Mouse (Mus musculus) urinary bladder, adult 18-20 months (tissue): Measurements from ENCODE around the gene Ephb6.

Source experiments
- DNase-seq, 2 experiments: peaks; one replicate each; pipeline ENCODE4 v3.0.0; 2022; ENCODE audit warnings: low spot score in 2 of 2, mixed read lengths in 2 of 2

The Ephb6 gene

GRCm38 (mm10) chr6:41622661-41623060, 17.4 kb downstream of the Ephb6 start:
- no peak for DNase-seq

- no peak for DNase-seq
Observed at GRCm38 (mm10) chr6:41628180-41628579, 22.9 kb downstream of the Ephb6 start.

GRCm38 (mm10) chr6:41630791-41631190, 25.5 kb downstream of the Ephb6 start:
- no peak for DNase-seq

GRCm38 (mm10) chr6:41631549-41631948, 26.3 kb downstream of the Ephb6 start:
- no peak for DNase-seq

- no peak for DNase-seq
Observed at GRCm38 (mm10) chr6:41635211-41635610, 29.9 kb downstream of the Ephb6 start.

- peak in 1 of 2 experiments; percentile 9 for DNase-seq
Observed at GRCm38 (mm10) chr6:41636178-41636577, 30.9 kb downstream of the Ephb6 start, which contains the start of gene Trpv6. Trpv6 (minus strand) TSS chr6:41636405.

- DNase-seq = no peak
Observed at GRCm38 (mm10) chr6:41637393-41637792, 32.1 kb downstream of the Ephb6 start.

GRCm38 (mm10) chr6:41637927-41638506, 32.7 kb downstream of the Ephb6 start:
- DNase-seq = no peak

GRCm38 (mm10) chr6:41640449-41640848, 35.2 kb downstream of the Ephb6 start:
- no peak for DNase-seq

GRCm38 (mm10) chr6:41641173-41641866, 36.0 kb downstream of the Ephb6 start:
- DNase-seq = no peak

- DNase-seq = no peak
Observed at GRCm38 (mm10) chr6:41642765-41643164, 37.5 kb downstream of the Ephb6 start.

GRCm38 (mm10) chr6:41643227-41643626, 37.9 kb downstream of the Ephb6 start:
- no peak for DNase-seq

GRCm38 (mm10) chr6:41646220-41646619, 40.9 kb downstream of the Ephb6 start:
- DNase-seq = no peak

GRCm38 (mm10) chr6:41646672-41647071, 41.4 kb downstream of the Ephb6 start:
- no peak for DNase-seq

- DNase-seq = no peak
Observed at GRCm38 (mm10) chr6:41653173-41653572, 47.9 kb downstream of the Ephb6 start.

- DNase-seq = no peak
Observed at GRCm38 (mm10) chr6:41654648-41655047, 49.4 kb downstream of the Ephb6 start.

GRCm38 (mm10) chr6:41658487-41658886, 53.2 kb downstream of the Ephb6 start:
- DNase-seq = no peak

- no peak for DNase-seq
Observed at GRCm38 (mm10) chr6:41662320-41662719, 57.0 kb downstream of the Ephb6 start.
